Mouse (Mus musculus): ENCODE data around the gene Akna.

Akna gene

GRCm38 (mm10) chr4:63383474-63383873 lies 19.7 kb downstream of the Akna start:
- DNase-seq (ENCODE audit: low spot score) = no peak

GRCm38 (mm10) chr4:63382676-63383369 lies 20.3 kb downstream of the Akna start:
- DNase-seq (ENCODE audit: low spot score) = no peak

DNA sequence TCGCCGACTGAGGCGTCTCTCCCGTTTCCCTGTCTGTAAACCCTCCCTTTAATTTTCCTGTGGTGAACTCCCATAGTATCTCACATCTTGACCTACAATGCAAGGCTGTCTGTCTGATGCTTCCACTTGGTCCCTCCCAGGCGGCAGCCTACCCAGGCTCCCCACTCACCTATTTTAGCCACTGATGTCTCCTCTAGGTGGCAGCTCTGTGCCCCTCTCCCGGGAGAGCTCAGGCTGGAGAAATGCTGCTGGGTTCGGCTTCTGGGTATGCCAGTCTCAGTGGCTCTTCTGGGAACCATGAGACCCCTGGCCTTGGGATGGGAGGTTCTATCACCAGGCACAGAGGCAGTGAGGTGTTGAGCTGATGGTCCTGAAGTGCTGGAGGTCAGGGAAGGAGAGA lies 25.7 kb downstream of the Akna start:
- DNase-seq (ENCODE audit: low spot score) = no peak

- DNase-seq (ENCODE audit: low spot score) = no peak
These were observed 27.8 kb downstream of the Akna start for GRCm38 (mm10) chr4:63375367-63375766.

GRCm38 (mm10) chr4:63374331-63374730 lies 28.8 kb downstream of the Akna start:
- no peak for DNase-seq (ENCODE audit: low spot score)

- DNase-seq (ENCODE audit: low spot score) = no peak
These were observed 29.8 kb downstream of the Akna start for GRCm38 (mm10) chr4:63373404-63373803.

DNA sequence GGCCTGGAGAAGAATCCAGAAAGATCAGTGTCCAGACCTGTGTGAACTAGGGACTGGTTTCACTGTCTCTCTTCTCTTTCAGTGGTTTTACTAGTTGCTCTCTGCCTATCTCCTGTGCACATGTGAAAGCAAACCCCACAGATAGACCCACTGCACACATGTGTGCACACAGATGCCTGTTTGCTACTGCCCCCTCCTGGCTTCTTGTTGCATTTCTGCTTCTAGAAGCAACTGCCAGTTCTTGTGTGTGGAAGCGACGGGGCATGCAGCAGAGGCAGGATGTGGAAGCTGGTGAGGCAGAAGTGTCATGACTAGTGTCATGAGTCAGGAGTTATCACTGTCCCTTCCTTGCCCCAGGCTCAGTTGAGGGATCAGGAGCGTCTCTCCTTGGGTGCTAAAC lies 31.3 kb downstream of the Akna start:
- DNase-seq (ENCODE audit: low spot score) = no peak

- DNase-seq (ENCODE audit: low spot score) = no peak
These were observed 32.3 kb downstream of the Akna start for GRCm38 (mm10) chr4:63370897-63371296.

GRCm38 (mm10) chr4:63368577-63368976 lies 34.6 kb downstream of the Akna start:
- peak; percentile 75 for DNase-seq (ENCODE audit: low spot score)

DNA sequence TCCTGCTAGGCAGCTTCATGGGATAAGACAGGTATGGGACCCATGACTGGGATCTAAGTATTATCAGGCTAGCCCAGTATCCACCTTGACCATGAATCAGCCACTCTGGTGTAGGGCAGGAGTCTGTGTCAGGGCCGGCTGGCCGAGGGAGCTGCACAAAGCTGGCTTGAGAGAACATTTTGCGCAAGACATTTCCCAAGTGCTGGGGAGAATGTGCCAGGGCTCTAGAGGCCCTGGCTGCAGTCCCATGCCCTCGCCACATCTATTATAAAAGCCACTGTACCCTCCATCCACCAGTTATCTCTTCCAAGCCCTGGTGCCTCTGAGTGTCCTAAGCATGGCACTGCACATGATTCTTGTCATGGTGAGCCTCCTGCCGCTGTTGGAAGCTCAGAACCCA lies 41.0 kb downstream of the Akna start, which contains the start of gene Orm2:
TSS of gene Orm2 (plus strand) at position 300 of the 400 bp plus-strand sequence.
- DNase-seq (ENCODE audit: low spot score) = no peak

GRCm38 (mm10) chr4:63359861-63360260 lies 43.3 kb downstream of the Akna start:
- DNase-seq (ENCODE audit: low spot score) = no peak

GRCm38 (mm10) chr4:63356981-63357570 lies 46.1 kb downstream of the Akna start:
- no peak for DNase-seq (ENCODE audit: low spot score)

DNA sequence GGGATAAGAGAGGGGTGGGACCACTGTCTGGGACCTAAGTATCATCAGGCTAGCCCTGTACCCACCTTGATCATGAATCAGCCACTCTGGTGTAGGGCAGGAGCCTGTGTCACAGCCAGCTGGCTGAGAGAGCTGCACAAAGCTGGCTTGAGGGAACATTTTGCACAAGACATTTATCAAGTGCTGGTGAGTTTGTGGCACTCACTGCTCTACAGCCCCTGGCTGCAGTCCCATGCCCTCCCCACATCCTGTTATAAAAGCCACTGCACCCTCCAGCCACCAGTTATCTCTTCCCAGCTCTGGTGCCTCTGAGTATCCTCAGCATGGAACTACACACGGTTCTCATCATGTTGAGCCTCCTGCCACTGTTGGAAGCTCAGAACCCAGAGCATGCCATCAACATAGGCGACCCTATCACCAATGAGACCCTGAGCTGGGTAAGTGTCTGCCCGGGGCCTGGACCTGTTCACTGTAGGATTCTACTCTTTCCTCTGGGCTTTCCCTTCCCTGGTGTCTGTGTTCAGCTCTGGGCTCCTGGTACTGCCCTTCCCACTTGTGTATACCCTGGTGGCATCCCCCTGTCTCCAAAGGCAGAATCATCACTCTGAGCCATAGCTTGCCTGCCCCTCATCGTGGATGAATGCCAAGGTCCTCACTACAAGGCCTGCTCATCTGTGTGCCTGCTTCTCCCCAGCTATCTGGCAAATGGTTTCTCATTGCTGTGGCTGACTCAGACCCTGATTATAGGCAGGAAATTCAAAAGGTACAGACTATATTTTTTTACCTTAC lies 47.1 kb downstream of the Akna start, which contains the start of gene Orm3:
TSS of gene Orm3 (plus strand) at position 286 of the 789 bp plus-strand sequence.
- no peak for DNase-seq (ENCODE audit: low spot score)

- DNase-seq (ENCODE audit: low spot score) = no peak
These were observed 54.6 kb downstream of the Akna start for GRCm38 (mm10) chr4:63348524-63348923.

- no peak for DNase-seq (ENCODE audit: low spot score)
These were observed 56.5 kb downstream of the Akna start for GRCm38 (mm10) chr4:63346659-63347058.

GRCm38 (mm10) chr4:63345261-63345660 lies 57.9 kb downstream of the Akna start:
- DNase-seq (ENCODE audit: low spot score) = no peak

DNA sequence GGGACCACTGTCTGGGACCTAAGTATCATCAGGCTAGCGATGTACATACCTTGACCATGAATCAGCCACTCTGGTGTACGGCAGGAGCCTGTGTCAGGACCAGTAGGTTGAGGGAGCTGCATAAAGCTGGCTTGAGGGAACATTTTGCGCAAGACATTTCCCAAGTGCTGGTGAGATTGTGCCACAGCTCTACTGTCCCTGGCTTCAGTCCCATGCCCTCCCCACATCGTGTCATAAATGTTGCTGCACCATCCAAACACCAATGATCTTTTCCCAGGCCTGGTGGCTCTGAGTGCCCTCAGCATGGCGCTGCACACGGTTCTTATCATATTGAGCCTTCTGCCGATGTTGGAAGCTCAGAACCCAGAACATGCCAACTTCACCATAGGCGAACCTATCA lies 58.9 kb downstream of the Akna start, which contains the start of gene Orm1:
TSS of gene Orm1 (plus strand) at position 266 of the 400 bp plus-strand sequence.
- no peak for DNase-seq (ENCODE audit: low spot score)

- DNase-seq (ENCODE audit: low spot score) = no peak
These were observed 59.5 kb downstream of the Akna start for GRCm38 (mm10) chr4:63343608-63344007.

DNA sequence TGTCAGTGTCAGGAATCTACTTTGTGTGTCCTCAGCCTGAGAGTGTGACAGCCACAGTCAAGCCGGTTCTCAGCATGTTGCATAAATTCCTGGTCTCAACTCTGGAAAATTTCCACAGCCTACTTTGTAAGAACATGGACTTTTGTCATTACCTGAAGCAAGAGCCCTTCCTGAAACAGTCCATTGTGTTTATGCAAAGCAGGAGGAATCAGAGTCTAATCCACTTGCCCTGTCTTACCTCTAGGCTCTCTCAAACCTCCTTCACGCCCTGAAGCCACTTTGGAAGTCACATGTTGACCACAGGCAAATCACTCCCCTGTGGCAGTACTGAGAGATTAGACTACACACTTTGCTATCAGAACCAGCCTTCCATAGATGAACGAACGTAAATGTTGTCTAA lies 60.7 kb downstream of the Akna start:
- no peak for DNase-seq (ENCODE audit: low spot score)

DNA sequence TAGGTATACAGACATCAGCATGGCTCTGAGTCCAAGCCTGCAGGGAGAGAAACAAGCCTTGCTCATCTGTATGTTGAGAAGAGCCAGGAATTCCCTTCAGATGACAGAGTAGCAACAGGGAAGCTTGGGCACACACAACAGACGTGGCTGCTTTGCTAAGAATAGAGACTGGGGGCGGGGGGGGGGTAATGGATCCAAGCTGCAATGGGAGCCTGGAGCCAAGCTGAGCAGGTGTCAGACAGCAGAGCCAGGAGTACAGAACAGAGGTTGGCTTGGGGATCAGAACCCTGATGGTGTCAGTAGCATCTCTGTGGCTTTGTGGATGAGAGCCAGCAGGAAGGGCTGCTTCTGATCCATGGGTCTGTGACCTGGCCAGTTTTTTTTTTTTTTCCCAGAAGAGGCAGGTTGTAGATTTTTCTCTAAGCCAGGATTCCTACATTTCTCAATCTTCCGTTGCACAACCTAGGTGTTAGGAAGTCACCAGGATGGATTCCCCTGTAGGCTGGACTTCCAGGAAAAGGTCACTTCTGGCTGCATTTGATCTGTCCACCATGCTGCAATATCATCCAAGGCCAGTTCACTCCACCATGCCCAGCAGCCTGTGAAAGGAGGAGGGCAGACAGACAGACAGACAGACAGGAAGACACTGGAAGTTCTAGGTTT lies 64.6 kb downstream of the Akna start:
- no peak for DNase-seq (ENCODE audit: low spot score)

DNA sequence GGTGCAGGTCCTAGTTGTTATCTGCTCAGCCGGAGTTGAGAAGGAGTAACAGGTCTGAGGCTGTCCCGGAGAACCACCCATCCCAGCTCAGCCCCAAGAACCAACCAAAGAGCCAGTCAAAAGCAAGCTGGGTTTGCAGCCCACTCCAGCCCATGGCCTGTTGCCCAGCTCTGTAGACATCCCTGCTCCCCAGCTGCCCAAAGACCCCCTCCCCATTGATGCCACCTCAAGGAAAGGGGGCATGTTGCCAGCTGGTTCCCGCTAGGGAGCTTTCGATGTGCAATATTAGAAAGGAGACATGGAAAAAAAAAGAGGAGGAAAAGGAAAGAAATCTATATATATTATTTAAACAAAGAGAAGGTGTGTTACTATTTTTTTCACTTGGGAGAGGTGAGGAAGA lies 69.8 kb downstream of the Akna start:
- DNase-seq (ENCODE audit: low spot score) = no peak

DNA sequence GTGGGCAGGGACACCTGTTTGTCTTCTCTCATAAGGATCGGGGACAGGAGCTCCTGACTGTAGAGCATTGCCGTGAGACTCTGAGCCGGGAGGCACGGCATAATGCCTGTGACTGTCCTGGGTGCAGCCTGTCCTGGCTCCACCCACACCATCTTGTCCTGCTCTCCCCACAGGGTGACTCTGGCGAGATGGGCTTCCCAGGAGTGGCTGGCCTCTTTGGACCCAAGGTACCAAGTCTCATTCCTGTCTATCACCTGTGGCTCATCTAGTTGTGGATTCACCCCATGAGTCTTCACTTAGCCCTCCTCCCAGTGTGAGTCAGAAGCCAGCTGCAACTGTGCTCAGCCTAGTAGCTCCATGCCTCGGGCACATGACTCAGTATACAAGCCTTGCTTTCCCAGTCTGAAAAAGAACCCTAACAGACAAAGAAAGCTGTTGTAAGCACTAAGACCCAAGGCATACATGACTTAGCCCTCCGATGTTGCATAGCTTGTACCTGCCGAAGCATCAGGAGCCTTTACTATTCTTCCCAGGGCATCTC lies 79.8 kb downstream of the Akna start:
- DNase-seq (ENCODE audit: low spot score) = no peak
